Mouse (Mus musculus): ENCODE results near the gene Slc38a3. TPM values are rescaled to one million over a fixed set of nuclear protein-coding genes. Genes with fewer than 3 reads are reported as not detected.

Slc38a3 gene
- polyA plus RNA-seq, 1 experiment from 2014 or later, result 3.7 TPM

DNA sequence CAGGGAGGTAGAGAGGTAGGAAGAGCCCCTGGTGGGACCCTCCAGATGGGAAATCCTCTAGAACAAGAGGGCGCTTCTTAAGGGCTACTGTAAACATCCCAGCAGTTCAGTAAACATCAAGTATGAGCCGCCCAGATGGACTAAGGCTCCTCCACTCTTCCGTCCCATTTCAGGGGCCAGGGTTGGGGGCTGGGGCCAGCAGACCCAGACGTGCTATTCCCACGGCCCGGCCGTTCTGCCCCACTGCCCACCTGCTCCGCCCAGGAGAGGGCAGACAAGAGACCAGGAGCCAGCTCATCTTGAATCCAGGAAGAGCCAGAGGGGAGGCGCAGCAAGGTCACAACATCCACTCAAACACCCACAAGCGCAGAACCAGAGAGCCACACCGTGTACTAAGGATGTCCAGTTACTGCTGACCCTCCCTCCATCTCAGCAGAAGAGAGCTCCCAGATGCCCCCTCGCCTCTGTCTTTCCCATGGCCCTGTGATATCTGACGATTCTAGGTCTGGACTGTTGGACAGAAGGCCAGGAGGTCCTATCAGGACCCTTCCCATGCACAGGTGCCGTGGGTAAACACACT lies 29.4 kb upstream of the Slc38a3 start:
- peak overlapping the region; percentile 28 for H3K4me2 ChIP-seq (replicated peaks; ENCODE audit: low read depth, low read length)
- H3K27ac ChIP-seq (ENCODE audit: low read length), result peak overlapping the region; percentile 76
- WGBS, result 9% methylated on average over 14 of the region's 14 CpGs
- no peaks in the 10 kb centered on the region for H3K9me3 ChIP-seq (ENCODE audit: control insufficient read depth, low read depth, low read length)
- H3K27me3 ChIP-seq (ENCODE audit: control insufficient read depth, insufficient read depth, low read length), result no peaks in the 10 kb centered on the region
- peaks cover 88% of the 10 kb centered on the region for H3K4me1 ChIP-seq (ENCODE audit: control insufficient read depth, insufficient read depth, low read length)
- no peak; the same call in 1 of the 2 replicates for ATAC-seq (ENCODE audit: insufficient number of reproducible peaks, insufficient read depth, low FRiP score, low read depth)
- peaks cover 4% of the 10 kb centered on the region for H3K36me3 ChIP-seq (ENCODE audit: control insufficient read depth, insufficient read depth, low read length)
- no peak overlapping the region for H3K4me3 ChIP-seq (ENCODE audit: low read depth, low read length)
- no peak overlapping the region for H3K9ac ChIP-seq (replicated peaks; ENCODE audit: low read depth, low read length)

DNA sequence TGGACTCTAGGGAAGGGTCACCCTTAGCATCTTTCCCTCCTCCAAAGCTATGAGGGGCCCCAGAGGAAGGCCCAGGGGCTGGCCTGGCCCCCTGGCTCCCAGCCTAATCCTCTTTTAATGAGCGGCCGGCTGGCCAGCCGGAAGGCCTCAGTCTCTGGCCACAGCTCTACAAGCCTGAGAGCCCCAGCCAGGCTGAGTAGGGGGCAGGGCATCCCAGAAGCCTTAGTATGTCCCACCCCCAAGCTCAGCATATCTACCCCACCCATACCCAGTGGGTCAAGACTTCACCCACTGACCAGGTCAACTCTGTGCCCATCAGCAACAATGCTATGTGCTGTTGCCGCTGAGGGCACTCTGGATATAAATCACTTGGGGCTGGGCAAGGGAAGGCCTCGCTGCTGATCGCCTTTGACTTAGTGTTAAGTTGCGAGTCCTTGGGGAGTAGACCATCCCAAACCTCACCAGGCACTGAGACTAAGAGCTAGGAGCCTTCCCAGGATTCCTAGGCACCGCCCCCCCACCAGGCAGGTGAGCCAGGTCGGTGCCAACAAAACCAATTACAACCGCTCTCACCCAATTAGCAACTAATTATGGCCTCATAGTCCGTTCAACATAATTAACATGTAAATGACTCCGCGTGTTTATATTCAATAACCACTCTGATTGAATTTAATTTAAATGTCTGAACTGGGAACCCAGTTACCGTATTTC lies 28.6 kb upstream of the Slc38a3 start:
- Histone ChIP-seq H3K4me1 (ENCODE audit: control insufficient read depth, insufficient read depth, low read length) (peaks cover 87% of the 10 kb centered on the region), H3K27me3 (ENCODE audit: control insufficient read depth, insufficient read depth, low read length) (no peaks in the 10 kb centered on the region), H3K9me3 (ENCODE audit: control insufficient read depth, low read depth, low read length) (no peaks in the 10 kb centered on the region), H3K27ac (ENCODE audit: low read length) (peak overlapping the region; percentile 76; the same call in 1 of the 2 replicates), H3K4me2 (replicated peaks; ENCODE audit: low read depth, low read length) (peak overlapping the region; percentile 28), H3K4me3 (ENCODE audit: low read depth, low read length) (no peak overlapping the region), H3K9ac (replicated peaks; ENCODE audit: low read depth, low read length) (no peak overlapping the region), H3K36me3 (ENCODE audit: control insufficient read depth, insufficient read depth, low read length) (peaks cover 4% of the 10 kb centered on the region)
- no peak for ATAC-seq (ENCODE audit: insufficient number of reproducible peaks, insufficient read depth, low FRiP score, low read depth)
- WGBS, result 15% methylated on average over 14 of the region's 14 CpGs

DNA sequence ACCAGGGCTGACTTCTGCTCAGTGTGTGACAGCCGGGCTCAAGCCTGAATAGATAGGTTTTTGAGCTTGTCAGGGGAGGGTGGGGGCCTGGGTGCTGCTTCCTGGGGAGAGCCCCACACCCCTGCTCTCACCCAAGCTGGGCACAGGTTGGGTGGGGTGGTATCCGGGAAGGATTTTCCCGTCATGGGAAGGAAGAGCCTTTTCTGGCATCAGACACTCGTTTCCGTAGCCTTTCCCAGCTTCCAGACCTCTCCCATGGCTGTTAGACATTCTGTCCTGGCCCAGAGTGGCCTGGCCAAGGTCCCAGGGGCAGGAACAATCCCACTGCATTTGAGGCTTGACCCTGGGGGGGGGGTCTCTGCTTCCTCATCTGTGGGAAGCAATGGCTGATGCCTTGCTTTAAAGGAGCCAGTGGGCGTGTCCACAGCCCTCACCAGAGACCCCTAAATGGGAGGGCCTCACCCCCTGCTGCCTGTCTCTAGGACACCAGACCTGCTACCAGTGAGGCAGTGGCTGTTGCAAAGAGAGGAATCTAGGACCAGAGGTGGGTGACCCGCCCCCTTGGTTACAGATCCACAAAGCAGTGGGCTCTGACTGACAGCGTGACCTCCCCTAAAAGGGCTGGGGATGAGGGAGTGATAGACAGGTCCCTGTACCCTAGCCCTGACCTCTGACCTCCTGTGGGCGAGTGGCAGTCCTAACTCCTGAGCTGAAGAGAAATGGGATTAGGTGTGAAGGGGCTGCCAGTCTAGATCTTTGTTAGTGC lies 27.7 kb upstream of the Slc38a3 start:
- H3K4me3 ChIP-seq (ENCODE audit: low read depth, low read length), result no peak overlapping the region
- H3K4me2 ChIP-seq (replicated peaks; ENCODE audit: low read depth, low read length), result no peak overlapping the region; the same call in 1 of the 2 replicates
- 53% methylated on average over 9 of the region's 9 CpGs for WGBS
- no peak overlapping the region for H3K9ac ChIP-seq (replicated peaks; ENCODE audit: low read depth, low read length)
- no peaks in the 10 kb centered on the region for H3K27me3 ChIP-seq (ENCODE audit: control insufficient read depth, insufficient read depth, low read length)
- peaks cover 78% of the 10 kb centered on the region for H3K4me1 ChIP-seq (ENCODE audit: control insufficient read depth, insufficient read depth, low read length)
- no peaks in the 10 kb centered on the region for H3K9me3 ChIP-seq (ENCODE audit: control insufficient read depth, low read depth, low read length)
- ATAC-seq (ENCODE audit: insufficient number of reproducible peaks, insufficient read depth, low FRiP score, low read depth), result no peak
- peaks cover 8% of the 10 kb centered on the region for H3K36me3 ChIP-seq (ENCODE audit: control insufficient read depth, insufficient read depth, low read length)
- H3K27ac ChIP-seq (ENCODE audit: low read length), result peak overlapping the region; percentile 52; the same call in 1 of the 2 replicates

DNA sequence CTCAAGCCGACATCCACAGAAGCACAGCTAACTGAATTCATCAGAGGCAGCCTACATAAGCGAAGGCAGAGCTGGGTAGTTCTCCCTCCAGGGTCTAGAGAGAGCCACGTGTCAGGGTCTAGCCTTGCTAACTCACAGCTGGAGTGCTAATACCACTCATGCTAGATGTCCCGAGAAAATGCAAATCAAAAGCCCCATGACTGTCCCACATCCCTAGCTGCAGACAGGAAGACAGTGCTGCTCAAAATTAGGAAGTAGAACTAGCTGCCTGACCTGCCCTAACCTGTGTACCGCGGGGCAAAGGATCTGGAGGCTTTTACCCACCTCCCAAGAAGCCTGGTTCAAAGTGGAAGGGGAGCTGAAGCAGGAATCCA lies 26.8 kb upstream of the Slc38a3 start:
- no peak overlapping the region for H3K4me3 ChIP-seq (ENCODE audit: low read depth, low read length)
- peaks cover 69% of the 10 kb centered on the region for H3K4me1 ChIP-seq (ENCODE audit: control insufficient read depth, insufficient read depth, low read length)
- H3K9ac ChIP-seq (replicated peaks; ENCODE audit: low read depth, low read length), result no peak overlapping the region
- no peaks in the 10 kb centered on the region for H3K9me3 ChIP-seq (ENCODE audit: control insufficient read depth, low read depth, low read length)
- no peak for ATAC-seq (ENCODE audit: insufficient number of reproducible peaks, insufficient read depth, low FRiP score, low read depth)
- WGBS, result 37% methylated on average over 6 of the region's 6 CpGs
- peak overlapping the region; percentile 52; the same call in 1 of the 2 replicates for H3K27ac ChIP-seq (ENCODE audit: low read length)
- H3K27me3 ChIP-seq (ENCODE audit: control insufficient read depth, insufficient read depth, low read length), result no peaks in the 10 kb centered on the region
- H3K4me2 ChIP-seq (replicated peaks; ENCODE audit: low read depth, low read length), result no peak overlapping the region
- H3K36me3 ChIP-seq (ENCODE audit: control insufficient read depth, insufficient read depth, low read length), result peaks cover 17% of the 10 kb centered on the region

DNA sequence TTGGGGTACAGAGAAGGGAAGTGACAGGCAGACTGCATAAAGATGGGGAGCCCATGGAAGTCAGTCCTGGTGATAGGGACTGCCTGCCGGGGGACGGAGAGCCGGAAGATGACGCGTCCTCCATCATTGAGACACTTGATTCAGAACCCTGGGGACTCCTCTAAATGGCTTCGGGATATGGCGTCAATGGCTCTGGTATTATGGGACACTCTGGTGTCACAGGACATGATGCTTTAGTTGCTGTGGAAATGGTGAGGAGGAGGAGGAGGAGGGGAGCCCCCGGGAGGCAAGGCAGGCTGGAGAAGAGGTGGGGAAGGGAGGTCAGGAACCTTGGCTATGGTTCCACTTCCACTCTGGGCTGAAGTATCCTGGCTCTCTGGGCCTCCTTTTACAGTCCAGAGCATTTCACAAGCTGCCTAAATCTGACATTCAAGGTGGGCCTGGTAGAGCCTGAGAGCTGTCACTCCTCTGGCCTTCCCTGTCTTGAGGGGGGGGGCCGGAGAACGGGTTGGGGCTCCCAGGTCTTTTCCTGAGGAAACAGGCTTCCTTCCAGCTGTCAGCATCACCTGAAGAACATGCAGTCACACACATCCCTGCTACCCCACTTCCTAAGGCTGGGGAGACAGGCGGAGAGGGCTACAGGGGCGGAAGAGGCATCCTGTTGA lies 26.2 kb upstream of the Slc38a3 start:
- ATAC-seq (ENCODE audit: insufficient number of reproducible peaks, insufficient read depth, low FRiP score, low read depth), result no peak
- 77% methylated on average over 12 of the region's 12 CpGs for WGBS
- no peak overlapping the region for H3K4me2 ChIP-seq (replicated peaks; ENCODE audit: low read depth, low read length)
- H3K9ac ChIP-seq (replicated peaks; ENCODE audit: low read depth, low read length), result no peak overlapping the region
- no peaks in the 10 kb centered on the region for H3K27me3 ChIP-seq (ENCODE audit: control insufficient read depth, insufficient read depth, low read length)
- H3K9me3 ChIP-seq (ENCODE audit: control insufficient read depth, low read depth, low read length), result no peaks in the 10 kb centered on the region
- H3K27ac ChIP-seq (ENCODE audit: low read length), result peak overlapping the region; percentile 52; the same call in 1 of the 2 replicates
- H3K4me3 ChIP-seq (ENCODE audit: low read depth, low read length), result no peak overlapping the region
- peaks cover 64% of the 10 kb centered on the region for H3K4me1 ChIP-seq (ENCODE audit: control insufficient read depth, insufficient read depth, low read length)
- H3K36me3 ChIP-seq (ENCODE audit: control insufficient read depth, insufficient read depth, low read length), result peaks cover 19% of the 10 kb centered on the region

DNA sequence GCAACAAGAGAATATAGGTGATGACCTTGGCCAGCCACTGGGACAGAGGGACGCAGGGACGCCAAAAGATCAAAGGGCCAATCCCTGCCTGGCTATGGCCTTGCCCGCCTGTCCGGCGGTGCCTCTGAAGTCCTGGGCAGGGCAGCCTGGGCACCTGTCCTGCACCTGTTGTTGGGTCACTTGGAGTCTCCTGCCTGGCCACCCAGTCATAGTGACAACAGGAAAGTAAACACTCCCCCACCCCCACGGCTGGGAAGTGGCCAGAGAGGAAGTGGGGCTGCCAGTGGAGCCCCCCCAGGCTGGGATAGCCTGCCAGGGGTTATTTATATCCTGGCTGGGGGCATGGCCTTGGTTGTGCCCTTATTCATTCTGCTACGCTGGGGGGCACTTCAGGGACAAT lies 25.3 kb upstream of the Slc38a3 start:
- H3K27me3 ChIP-seq (ENCODE audit: control insufficient read depth, insufficient read depth, low read length), result no peaks in the 10 kb centered on the region
- 72% methylated on average over 7 of the region's 7 CpGs for WGBS
- H3K27ac ChIP-seq (ENCODE audit: low read length), result no peak overlapping the region
- no peak overlapping the region for H3K4me3 ChIP-seq (ENCODE audit: low read depth, low read length)
- H3K4me1 ChIP-seq (ENCODE audit: control insufficient read depth, insufficient read depth, low read length), result peaks cover 54% of the 10 kb centered on the region
- H3K4me2 ChIP-seq (replicated peaks; ENCODE audit: low read depth, low read length), result no peak overlapping the region
- no peak for ATAC-seq (ENCODE audit: insufficient number of reproducible peaks, insufficient read depth, low FRiP score, low read depth)
- H3K9ac ChIP-seq (replicated peaks; ENCODE audit: low read depth, low read length), result no peak overlapping the region
- H3K9me3 ChIP-seq (ENCODE audit: control insufficient read depth, low read depth, low read length), result no peaks in the 10 kb centered on the region
- H3K36me3 ChIP-seq (ENCODE audit: control insufficient read depth, insufficient read depth, low read length), result peaks cover 26% of the 10 kb centered on the region

DNA sequence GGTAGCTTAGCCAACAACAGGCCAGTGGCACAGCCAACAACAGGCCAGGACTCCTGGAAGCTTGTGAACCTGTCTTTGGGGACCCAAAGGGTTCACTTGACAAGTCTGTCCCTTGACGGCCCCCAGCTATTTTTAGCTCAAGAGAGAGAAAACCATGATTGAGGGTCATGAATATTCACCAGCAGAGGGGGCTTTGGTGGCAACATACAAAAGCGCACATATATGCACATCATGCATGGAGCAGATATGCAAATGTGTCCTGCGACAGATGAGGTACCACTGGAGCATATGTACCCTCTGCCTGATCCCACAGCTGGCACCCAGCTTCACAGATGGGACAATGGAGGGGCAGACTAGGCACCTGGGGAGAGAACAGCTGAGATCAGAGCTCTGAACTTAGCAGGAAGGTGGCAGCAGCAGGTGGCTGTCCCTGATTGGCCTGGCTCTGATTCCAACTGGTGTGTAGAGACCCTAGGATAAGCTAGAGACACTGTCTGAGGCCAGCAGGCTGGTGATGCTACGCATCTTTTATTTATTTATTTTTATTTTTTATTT lies 24.2 kb upstream of the Slc38a3 start:
- Histone ChIP-seq H3K36me3 (ENCODE audit: control insufficient read depth, insufficient read depth, low read length) (peaks cover 36% of the 10 kb centered on the region), H3K4me1 (ENCODE audit: control insufficient read depth, insufficient read depth, low read length) (peaks cover 43% of the 10 kb centered on the region), H3K27me3 (ENCODE audit: control insufficient read depth, insufficient read depth, low read length) (no peaks in the 10 kb centered on the region), H3K4me3 (ENCODE audit: low read depth, low read length) (no peak overlapping the region), H3K9ac (replicated peaks; ENCODE audit: low read depth, low read length) (no peak overlapping the region), H3K27ac (ENCODE audit: low read length) (no peak overlapping the region), H3K4me2 (replicated peaks; ENCODE audit: low read depth, low read length) (no peak overlapping the region), H3K9me3 (ENCODE audit: control insufficient read depth, low read depth, low read length) (no peaks in the 10 kb centered on the region)
- 72% methylated on average over 4 of the region's 4 CpGs for WGBS
- ATAC-seq (ENCODE audit: insufficient number of reproducible peaks, insufficient read depth, low FRiP score, low read depth), result no peak

DNA sequence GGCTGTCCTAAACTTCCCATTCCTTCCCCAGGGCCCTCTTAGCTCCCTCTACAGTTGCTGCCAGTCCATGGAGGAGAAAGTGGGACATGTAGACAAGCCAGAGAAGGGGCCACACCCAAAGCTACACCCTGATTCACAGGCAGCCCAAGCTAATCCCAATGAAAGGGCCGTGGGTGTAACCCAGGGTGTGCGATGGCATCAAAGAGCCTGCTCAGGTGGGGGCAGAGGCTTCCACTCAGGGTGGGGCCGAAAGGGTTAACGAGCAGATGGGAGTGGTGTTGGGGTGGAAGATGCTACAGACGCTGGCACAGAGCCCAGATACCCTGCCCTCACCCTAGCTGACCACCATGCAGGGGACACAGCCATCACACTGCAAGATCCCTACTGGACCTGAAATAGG lies 23.5 kb upstream of the Slc38a3 start:
- WGBS, result 61% methylated on average over 5 of the region's 5 CpGs
- peaks cover 44% of the 10 kb centered on the region for H3K36me3 ChIP-seq (ENCODE audit: control insufficient read depth, insufficient read depth, low read length)
- no peak overlapping the region for H3K4me2 ChIP-seq (replicated peaks; ENCODE audit: low read depth, low read length)
- no peak overlapping the region for H3K27ac ChIP-seq (ENCODE audit: low read length)
- H3K4me1 ChIP-seq (ENCODE audit: control insufficient read depth, insufficient read depth, low read length), result peaks cover 36% of the 10 kb centered on the region
- no peak overlapping the region for H3K4me3 ChIP-seq (ENCODE audit: low read depth, low read length)
- no peak overlapping the region for H3K9ac ChIP-seq (replicated peaks; ENCODE audit: low read depth, low read length)
- H3K27me3 ChIP-seq (ENCODE audit: control insufficient read depth, insufficient read depth, low read length), result no peaks in the 10 kb centered on the region
- H3K9me3 ChIP-seq (ENCODE audit: control insufficient read depth, low read depth, low read length), result no peaks in the 10 kb centered on the region
- no peak for ATAC-seq (ENCODE audit: insufficient number of reproducible peaks, insufficient read depth, low FRiP score, low read depth)

Measured in stomach, embryonic 14.5 days (tissue).